Mouse (Mus musculus) CD8-positive naive resting alpha-beta T cell, adult 2 months (primary cell): ENCODE measurements around the gene Vmn1r226.

Experiments used
- DNase-seq, 2 experiments: peaks; one replicate each; pipeline ENCODE4 v3.0.0; 2022; ENCODE audit warnings: low read depth in 2 of 2, low spot score in 2 of 2

Gene Vmn1r226

DNA sequence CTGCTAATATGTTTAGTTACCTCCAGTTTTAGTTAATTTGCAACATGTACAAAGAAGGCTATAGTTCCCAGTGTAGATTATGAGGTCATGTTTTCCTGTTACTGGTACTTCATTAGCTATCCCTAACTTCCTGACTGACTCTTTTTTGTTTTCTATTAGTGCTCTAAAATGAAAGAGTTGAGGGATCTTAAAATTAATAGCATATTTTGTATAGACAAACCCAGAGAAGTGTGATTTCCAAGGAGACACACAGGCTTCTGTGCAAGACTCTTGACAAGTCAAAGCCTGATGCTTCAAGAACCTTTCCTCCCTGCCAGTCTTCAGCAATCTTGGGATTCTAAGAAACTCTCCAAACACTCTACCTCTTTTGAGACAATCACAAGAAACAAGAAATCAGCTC is at the start of gene Vmn1r226:
Vmn1r226 (plus strand) TSS at position 301 of the 400 bp plus-strand sequence.
- DNase-seq = no peak

DNA sequence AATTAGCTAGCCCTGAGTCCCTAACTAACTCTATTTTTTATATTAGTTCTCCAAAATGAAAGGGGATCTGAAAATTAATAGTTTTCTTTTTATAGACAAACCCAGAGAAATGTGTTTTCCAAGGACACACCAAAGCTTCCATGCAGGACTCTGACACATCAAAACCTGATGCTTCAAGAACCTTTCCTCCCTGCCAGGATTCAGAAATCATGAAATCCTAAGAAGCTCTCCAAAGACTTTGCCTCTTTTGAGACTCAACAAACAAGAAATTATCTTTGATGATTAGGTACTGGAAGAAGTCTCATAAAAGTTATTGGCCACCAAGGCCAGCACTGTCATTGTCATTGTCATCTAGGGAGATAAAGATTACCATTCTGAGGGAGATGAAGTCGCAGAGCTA is 46.9 kb downstream of the Vmn1r226 start, which contains the start of gene Vmn1r227:
Vmn1r227 (plus strand) TSS at position 301 of the 400 bp plus-strand sequence.
- DNase-seq = no peak
